Mouse (Mus musculus) left cerebral cortex, postnatal 36 days (tissue): ENCODE results near the gene Cdk1. TPM values are rescaled to one million over a fixed set of nuclear protein-coding genes. Genes with fewer than 3 reads are reported as not detected.

Source experiments
- DNase-seq, 2 experiments: peaks; one replicate each; pipeline ENCODE4 v3.0.0; 2021 to 2022; ENCODE audit warnings: low spot score in 2 of 2, mixed read lengths in 1 of 2
- intact Hi-C: fragments of 180-260 bp; cut with DNase I; formaldehyde crosslinking; loops from one replicate; pipeline ENCODE4 v1.15.1; 2025
- total RNA-seq, 2 experiments: library from RNA; stranded (reverse); gene quantifications; 2 replicates each; pipeline ENCODE4 v1.2.3; 2021

The Cdk1 gene
- total RNA-seq, 2 experiments from 2014 or later, result 0.68 to 1.6 TPM

- no peak for DNase-seq
- intact Hi-C loops, result no loop called here
Observed at GRCm38 (mm10) chr10:69351071-69351841, 1.5 kb downstream of the Cdk1 start.

- DNase-seq, result no peak
Observed at GRCm38 (mm10) chr10:69348206-69348605, 4.5 kb downstream of the Cdk1 start.

GRCm38 (mm10) chr10:69342328-69342727, 10.4 kb downstream of the Cdk1 start:
- intact Hi-C loops, result no loop called here

More at GRCm38 (mm10) chr10:69348206-69348605, 4.5 kb downstream of the Cdk1 start:
- intact Hi-C loops, result no loop called here

GRCm38 (mm10) chr10:69341570-69342227, 11.0 kb downstream of the Cdk1 start:
- intact Hi-C loops, result no loop called here
- no peak for DNase-seq

More at GRCm38 (mm10) chr10:69342328-69342727, 10.4 kb downstream of the Cdk1 start:
- DNase-seq, result no peak

GRCm38 (mm10) chr10:69340001-69340400, 12.7 kb downstream of the Cdk1 start:
- DNase-seq, result no peak
- intact Hi-C loops, result no loop called here

GRCm38 (mm10) chr10:69336219-69336618, 16.5 kb downstream of the Cdk1 start:
- intact Hi-C loops, result no loop called here
- DNase-seq, result no peak

- intact Hi-C loops, result no loop called here
- no peak for DNase-seq
Observed at GRCm38 (mm10) chr10:69335611-69336010, 17.1 kb downstream of the Cdk1 start.

- intact Hi-C loops, result no loop called here
- DNase-seq, result no peak
Observed at GRCm38 (mm10) chr10:69335195-69335536, 17.6 kb downstream of the Cdk1 start.

GRCm38 (mm10) chr10:69334271-69335194, 18.2 kb downstream of the Cdk1 start:
- intact Hi-C loops, result no loop called here
- peak; percentile 13 to 19 for DNase-seq

- DNase-seq, result no peak
- intact Hi-C loops, result no loop called here
Observed at GRCm38 (mm10) chr10:69333212-69333611, 19.5 kb downstream of the Cdk1 start.

GRCm38 (mm10) chr10:69331231-69331630, 21.5 kb downstream of the Cdk1 start:
- intact Hi-C loops, result no loop called here
- DNase-seq, result no peak

- intact Hi-C loops, result no loop called here
Observed at GRCm38 (mm10) chr10:69328656-69329046, 24.1 kb downstream of the Cdk1 start.

GRCm38 (mm10) chr10:69328029-69328655, 24.6 kb downstream of the Cdk1 start:
- intact Hi-C loops, result no loop called here
- no peak for DNase-seq

More at GRCm38 (mm10) chr10:69328656-69329046, 24.1 kb downstream of the Cdk1 start:
- no peak for DNase-seq

GRCm38 (mm10) chr10:69327362-69327761, 25.4 kb downstream of the Cdk1 start:
- intact Hi-C loops, result no loop called here
- no peak for DNase-seq

- no peak for DNase-seq
- intact Hi-C loops, result no loop called here
Observed at GRCm38 (mm10) chr10:69326433-69326832, 26.3 kb downstream of the Cdk1 start.

GRCm38 (mm10) chr10:69324816-69325215, 27.9 kb downstream of the Cdk1 start:
- no peak for DNase-seq
- intact Hi-C loops, result loop anchor here (5.0 kb wide), 2 partner anchors 138 to 418 kb away; no protein-coding TSS in a partner anchor

- no peak for DNase-seq
- intact Hi-C loops, result loop anchor here (5.0 kb wide), 2 partner anchors 137 to 417 kb away; no protein-coding TSS in a partner anchor
Observed at GRCm38 (mm10) chr10:69323986-69324385, 28.8 kb downstream of the Cdk1 start.

GRCm38 (mm10) chr10:69321519-69322035, 31.2 kb downstream of the Cdk1 start:
- no peak for DNase-seq

More at GRCm38 (mm10) chr10:69321519-69322035, 31.2 kb downstream of the Cdk1 start:
- intact Hi-C loops, result loop anchor here (5.0 kb wide), 2 partner anchors 134 to 414 kb away; no protein-coding TSS in a partner anchor
